Mouse (Mus musculus): ENCODE measurements around the gene Fam43b.

DNA sequence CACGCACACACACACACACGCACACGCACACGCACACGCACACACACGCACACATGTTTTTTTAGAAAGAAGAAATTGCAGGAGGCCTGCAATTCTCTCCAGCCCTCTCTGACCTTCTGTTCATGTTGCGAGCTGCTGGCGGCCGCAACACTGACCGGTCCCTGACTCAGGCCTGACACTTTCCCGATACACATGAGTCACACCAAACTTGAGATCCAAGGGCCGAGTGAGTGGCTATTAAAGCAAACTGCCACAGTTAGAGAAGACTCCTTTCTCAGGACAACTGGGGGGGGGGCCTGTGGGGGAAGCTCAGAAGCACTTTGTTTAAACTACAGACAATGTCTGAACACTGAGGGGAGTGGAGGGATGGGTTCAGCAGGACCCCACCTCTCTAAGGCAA is 39.8 kb downstream of the Fam43b start:
- no peak for TF ChIP-seq CTCF (IDR thresholded peaks at IDR 0.05; ENCODE audit: low read depth)
- no peak for TF ChIP-seq EP300 (IDR thresholded peaks at IDR 0.05; ENCODE audit: low read depth)
